Mouse (Mus musculus): ENCODE results near the gene Tmc8. TPM values are rescaled to one million over a fixed set of nuclear protein-coding genes. Genes with fewer than 3 reads are reported as not detected.

The Tmc8 gene
- polyA plus RNA-seq, 1 experiment from 2014 or later, result 3.2 TPM

DNA sequence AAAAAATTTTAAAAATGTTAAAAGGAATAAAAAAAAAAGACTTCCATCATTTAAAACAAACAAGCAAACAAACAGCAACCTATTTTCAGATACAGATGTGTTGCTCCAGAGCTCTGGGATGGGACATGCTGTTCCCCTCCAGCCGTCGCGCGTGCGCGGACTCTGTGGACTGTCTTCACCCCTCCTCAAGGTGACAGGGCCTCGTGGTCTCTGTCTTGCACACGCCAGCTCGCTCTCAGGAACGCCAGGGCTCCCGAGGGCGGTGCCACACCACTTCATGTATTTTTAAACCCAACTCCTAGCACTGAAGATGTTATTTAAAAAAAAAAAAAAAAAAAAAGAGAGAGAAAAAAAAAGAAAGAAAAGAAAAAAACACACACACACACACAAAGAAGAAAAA is 19.6 kb upstream of the Tmc8 start:
- WGBS (ENCODE audit: missing documents), result 87% methylated on average over 9 of the region's 12 CpGs
- Histone ChIP-seq H3K79me2 (ENCODE audit: inconsistent target) (no peaks in the 10 kb centered on the region), H3K4me3 (ENCODE audit: inconsistent target) (no peak overlapping the region), H3K36me3 (ENCODE audit: inconsistent target) (peaks cover 56% of the 10 kb centered on the region), H3K27ac (no peak overlapping the region)

- Histone ChIP-seq H3K79me2 (ENCODE audit: inconsistent target) (no peaks in the 10 kb centered on the region), H3K27ac (no peak overlapping the region), H3K4me3 (ENCODE audit: inconsistent target) (no peak overlapping the region), H3K36me3 (ENCODE audit: inconsistent target) (peaks cover 35% of the 10 kb centered on the region; the same call in 1 of the 2 replicates)
- WGBS (ENCODE audit: missing documents), result 95% methylated on average over 9 of the region's 9 CpGs
Observed at GRCm38 (mm10) chr11:117764319-117764718, 17.6 kb upstream of the Tmc8 start.

GRCm38 (mm10) chr11:117765361-117765760 is 16.5 kb upstream of the Tmc8 start:
- no peaks in the 10 kb centered on the region for H3K79me2 ChIP-seq (ENCODE audit: inconsistent target)
- H3K4me3 ChIP-seq (ENCODE audit: inconsistent target), result no peak overlapping the region
- no peak overlapping the region for H3K27ac ChIP-seq
- peaks cover 29% of the 10 kb centered on the region; the same call in 1 of the 2 replicates for H3K36me3 ChIP-seq (ENCODE audit: inconsistent target)
- 92% methylated on average over 5 of the region's 5 CpGs for WGBS (ENCODE audit: missing documents)

DNA sequence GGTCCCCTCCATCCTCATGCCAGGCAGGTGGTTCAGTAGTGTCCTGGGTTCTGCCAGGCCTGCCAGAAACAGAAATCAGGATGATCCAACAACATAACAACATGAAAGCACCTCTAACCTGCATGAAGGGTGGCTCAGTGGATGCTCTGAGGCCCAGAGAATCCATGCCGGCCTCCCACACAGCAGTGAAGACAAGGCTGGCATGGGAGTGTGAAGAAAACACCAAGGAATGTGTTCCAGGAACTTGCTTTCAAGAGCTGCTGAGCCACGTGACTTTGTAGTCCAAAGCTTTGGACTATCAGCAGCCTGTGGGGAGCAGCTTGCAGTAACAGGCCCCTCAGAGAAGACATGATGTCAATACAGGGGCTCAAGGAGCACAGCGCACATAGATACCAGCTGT is 15.6 kb upstream of the Tmc8 start:
- Histone ChIP-seq H3K79me2 (ENCODE audit: inconsistent target) (no peaks in the 10 kb centered on the region), H3K27ac (no peak overlapping the region), H3K4me3 (ENCODE audit: inconsistent target) (no peak overlapping the region), H3K36me3 (ENCODE audit: inconsistent target) (peaks cover 29% of the 10 kb centered on the region; the same call in 1 of the 2 replicates)
- WGBS (ENCODE audit: missing documents), result 93% methylated on average over 3 of the region's 3 CpGs

- H3K36me3 ChIP-seq (ENCODE audit: inconsistent target), result peaks cover 40% of the 10 kb centered on the region; the same call in 1 of the 2 replicates
- WGBS (ENCODE audit: missing documents), result 82% methylated on average over 20 of the region's 20 CpGs
- no peak overlapping the region for H3K4me3 ChIP-seq (ENCODE audit: inconsistent target)
- H3K79me2 ChIP-seq (ENCODE audit: inconsistent target), result no peaks in the 10 kb centered on the region
- no peak overlapping the region for H3K27ac ChIP-seq
Observed at GRCm38 (mm10) chr11:117768725-117769682, 12.9 kb upstream of the Tmc8 start.

GRCm38 (mm10) chr11:117769683-117770047 is 12.2 kb upstream of the Tmc8 start:
- Histone ChIP-seq H3K36me3 (ENCODE audit: inconsistent target) (peaks cover 38% of the 10 kb centered on the region; the same call in 1 of the 2 replicates), H3K27ac (no peak overlapping the region), H3K4me3 (ENCODE audit: inconsistent target) (no peak overlapping the region), H3K79me2 (ENCODE audit: inconsistent target) (no peaks in the 10 kb centered on the region)
- 94% methylated on average over 7 of the region's 7 CpGs for WGBS (ENCODE audit: missing documents)

DNA sequence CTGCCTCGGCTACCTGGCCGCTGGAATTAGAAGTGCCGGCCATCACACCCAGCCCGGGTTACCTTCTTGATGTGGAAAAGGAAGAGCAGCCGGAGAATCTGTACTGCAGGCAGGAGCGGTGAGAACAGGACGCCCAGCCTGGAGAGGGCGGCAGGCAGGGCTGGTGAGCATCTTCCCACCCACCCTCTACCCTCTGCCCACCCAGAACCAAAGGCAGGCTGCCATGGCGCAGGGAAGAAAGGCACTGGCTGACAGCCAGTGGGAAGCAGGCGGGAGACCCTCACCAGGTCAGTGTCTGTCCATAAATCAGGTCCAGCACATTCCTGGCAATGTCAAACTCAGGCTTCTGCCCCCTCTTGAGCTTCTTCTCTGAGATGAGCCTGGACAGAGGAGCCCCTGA is 11.5 kb upstream of the Tmc8 start:
- Histone ChIP-seq H3K4me3 (ENCODE audit: inconsistent target) (no peak overlapping the region), H3K27ac (no peak overlapping the region), H3K36me3 (ENCODE audit: inconsistent target) (peaks cover 35% of the 10 kb centered on the region; the same call in 1 of the 2 replicates), H3K79me2 (ENCODE audit: inconsistent target) (no peaks in the 10 kb centered on the region)
- WGBS (ENCODE audit: missing documents), result 93% methylated on average over 10 of the region's 10 CpGs

DNA sequence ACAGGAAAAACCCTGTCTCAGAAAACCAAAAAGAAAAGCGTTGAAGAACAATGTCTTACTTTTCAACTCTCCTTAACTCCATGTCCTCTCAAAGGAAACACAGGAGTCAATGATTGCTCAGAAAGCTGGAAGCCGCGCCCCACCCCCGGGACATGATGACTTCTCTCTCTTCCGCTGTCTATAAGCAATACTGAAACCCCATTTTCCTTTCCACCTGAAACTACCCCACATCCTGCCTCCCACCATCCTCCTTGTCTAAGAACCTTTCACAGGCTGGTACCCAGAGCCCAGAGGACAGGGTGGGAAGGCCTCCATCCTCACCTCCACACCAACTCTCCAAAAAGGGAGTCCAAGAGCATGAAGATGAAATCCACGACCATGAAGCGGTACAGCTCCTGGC is 9.5 kb upstream of the Tmc8 start:
- Histone ChIP-seq H3K27ac (no peak overlapping the region), H3K36me3 (ENCODE audit: inconsistent target) (peaks cover 25% of the 10 kb centered on the region; the same call in 1 of the 2 replicates), H3K4me3 (ENCODE audit: inconsistent target) (no peak overlapping the region), H3K79me2 (ENCODE audit: inconsistent target) (no peaks in the 10 kb centered on the region)
- 99% methylated on average over 7 of the region's 7 CpGs for WGBS (ENCODE audit: missing documents)

GRCm38 (mm10) chr11:117774925-117775324 is 7.0 kb upstream of the Tmc8 start:
- WGBS (ENCODE audit: missing documents), result 94% methylated on average over 10 of the region's 10 CpGs
- Histone ChIP-seq H3K27ac (no peak overlapping the region), H3K79me2 (ENCODE audit: inconsistent target) (no peaks in the 10 kb centered on the region), H3K36me3 (ENCODE audit: inconsistent target) (peaks cover 25% of the 10 kb centered on the region; the same call in 1 of the 2 replicates), H3K4me3 (ENCODE audit: inconsistent target) (no peak overlapping the region)

- WGBS (ENCODE audit: missing documents), result 62% methylated on average over 10 of the region's 13 CpGs
- Histone ChIP-seq H3K36me3 (ENCODE audit: inconsistent target) (peaks cover 25% of the 10 kb centered on the region; the same call in 1 of the 2 replicates), H3K27ac (no peak overlapping the region), H3K79me2 (ENCODE audit: inconsistent target) (no peaks in the 10 kb centered on the region), H3K4me3 (ENCODE audit: inconsistent target) (no peak overlapping the region)
Observed at GRCm38 (mm10) chr11:117775540-117775939, 6.3 kb upstream of the Tmc8 start.

DNA sequence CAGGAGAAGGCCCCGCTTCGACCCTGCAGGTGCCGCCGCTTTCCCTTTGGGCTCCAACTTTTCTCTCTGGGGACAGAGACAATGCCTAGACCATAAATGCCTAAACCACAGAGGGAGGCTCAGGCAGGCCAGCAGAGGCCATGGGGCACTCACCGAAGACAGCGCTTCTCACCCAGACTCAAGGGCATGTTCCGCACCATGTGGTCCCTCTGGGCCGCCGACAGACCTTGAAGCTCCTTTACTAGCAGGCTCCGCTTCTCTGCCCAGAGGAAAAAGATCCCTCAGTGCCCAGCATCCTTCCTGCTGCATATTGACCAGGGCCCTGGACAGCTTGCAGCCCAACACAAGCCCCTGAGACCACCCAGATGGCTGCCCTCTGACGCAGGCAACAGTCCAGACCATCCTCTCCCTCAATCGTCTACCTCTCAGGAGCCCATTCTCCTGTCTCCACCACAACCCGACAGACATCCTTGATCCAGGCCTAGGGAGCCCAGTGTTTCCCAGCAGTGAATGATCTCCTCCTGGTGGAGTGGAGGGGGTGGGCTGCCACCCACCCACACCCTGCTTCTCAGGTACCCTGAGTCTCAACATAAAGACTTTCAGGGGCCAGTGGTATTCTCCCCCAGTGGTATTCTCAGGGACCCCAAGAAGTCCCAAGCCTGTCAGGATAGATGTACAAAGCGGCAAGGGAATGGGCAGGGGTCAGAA is 5.6 kb upstream of the Tmc8 start:
- no peak overlapping the region for H3K27ac ChIP-seq
- H3K4me3 ChIP-seq (ENCODE audit: inconsistent target), result no peak overlapping the region
- peaks cover 25% of the 10 kb centered on the region; the same call in 1 of the 2 replicates for H3K36me3 ChIP-seq (ENCODE audit: inconsistent target)
- WGBS (ENCODE audit: missing documents), result 93% methylated on average over 14 of the region's 14 CpGs
- no peaks in the 10 kb centered on the region for H3K79me2 ChIP-seq (ENCODE audit: inconsistent target)

GRCm38 (mm10) chr11:117777111-117777510 is 4.8 kb upstream of the Tmc8 start:
- no peaks in the 10 kb centered on the region for H3K79me2 ChIP-seq (ENCODE audit: inconsistent target)
- peaks cover 25% of the 10 kb centered on the region; the same call in 1 of the 2 replicates for H3K36me3 ChIP-seq (ENCODE audit: inconsistent target)
- WGBS (ENCODE audit: missing documents), result 39% methylated on average over 5 of the region's 5 CpGs
- H3K4me3 ChIP-seq (ENCODE audit: inconsistent target), result no peak overlapping the region
- no peak overlapping the region for H3K27ac ChIP-seq

DNA sequence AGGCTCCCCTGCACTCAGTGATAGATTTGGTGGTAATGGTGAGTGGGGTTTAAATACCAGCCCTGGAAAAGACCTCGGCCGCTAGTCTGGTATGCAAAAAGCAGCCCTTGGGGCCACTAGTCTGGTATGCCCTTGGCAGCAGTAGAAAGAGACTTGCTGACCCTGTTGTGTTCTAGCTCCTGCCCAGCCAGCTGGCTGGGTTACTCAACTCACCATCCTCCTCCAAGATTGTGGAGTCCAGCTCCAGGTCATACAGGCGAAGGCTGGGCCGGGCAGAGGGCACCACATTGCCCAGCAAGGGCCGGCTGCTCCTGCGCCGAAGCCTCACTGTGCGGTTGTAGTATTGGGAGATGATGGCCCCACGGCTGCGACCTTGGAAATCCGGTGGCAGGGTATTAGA is 3.8 kb upstream of the Tmc8 start:
- H3K27ac ChIP-seq, result no peak overlapping the region
- peaks cover 19% of the 10 kb centered on the region; the same call in 1 of the 2 replicates for H3K36me3 ChIP-seq (ENCODE audit: inconsistent target)
- 91% methylated on average over 8 of the region's 11 CpGs for WGBS (ENCODE audit: missing documents)
- no peak overlapping the region for H3K4me3 ChIP-seq (ENCODE audit: inconsistent target)
- H3K79me2 ChIP-seq (ENCODE audit: inconsistent target), result no peaks in the 10 kb centered on the region

DNA sequence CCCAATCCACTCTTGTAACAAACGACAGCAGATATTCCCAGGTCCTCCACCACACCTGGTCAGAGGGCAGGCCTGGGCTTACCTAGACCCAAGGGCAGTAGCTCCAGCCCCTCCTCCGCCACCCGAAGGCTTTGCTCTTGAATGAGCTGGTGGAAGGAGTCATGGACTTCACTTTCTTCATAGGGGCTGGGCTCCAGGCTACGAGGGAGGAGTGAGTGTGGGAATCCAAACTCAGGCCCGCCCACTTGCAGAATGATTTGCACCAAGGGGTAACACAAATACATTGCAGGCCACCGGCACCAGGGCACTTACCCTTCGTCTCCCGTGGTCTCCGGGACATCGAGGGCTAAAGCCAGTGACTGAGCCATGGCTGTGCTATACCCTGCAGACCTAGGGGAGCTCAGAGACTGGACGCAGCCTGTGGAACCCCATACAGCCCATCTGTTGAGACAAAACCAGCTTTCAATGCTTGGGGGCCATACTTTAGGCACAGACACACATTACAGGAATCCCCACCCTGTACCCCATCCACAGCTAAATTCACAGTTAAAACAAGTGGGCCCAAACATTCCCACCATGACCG is 2.9 kb upstream of the Tmc8 start:
- Histone ChIP-seq H3K27ac (peak overlapping the region; percentile 98), H3K4me3 (ENCODE audit: inconsistent target) (peak overlapping the region; percentile 44; the same call in 1 of the 2 replicates), H3K36me3 (ENCODE audit: inconsistent target) (peaks cover 9% of the 10 kb centered on the region; the same call in 1 of the 2 replicates), H3K79me2 (ENCODE audit: inconsistent target) (no peaks in the 10 kb centered on the region)
- WGBS (ENCODE audit: missing documents), result 21% methylated on average over 12 of the region's 12 CpGs

Measured in macrophage (primary cell).